In genomic region chr6:77191635-77192034, GRCm38 (mm10) we compare ENCODE assay signal across 29 mouse cellular contexts. TPM values are rescaled to one million over a fixed set of nuclear protein-coding genes. Genes with fewer than 3 reads are reported as not detected.
"Had no signal": no experiment of that assay in that cellular context is flagged by ENCODE, and none has a peak within 500 bp of the region (broad histone marks: within the 10 kb centered on the region; RNA-seq: fewer than 3 reads in every experiment).

No protein-coding gene starts in this region.

- H3K4me3 ChIP-seq: gastrocnemius, adult 2 months; heart, embryonic 10.5 days; heart, embryonic 12.5 days; hindbrain, embryonic 10.5 days; hindbrain, embryonic 12.5 days; intestine, embryonic 15.5 days; kidney, embryonic 15.5 days; left cerebral cortex, adult 2 months; limb, embryonic 10.5 days; limb, embryonic 12.5 days; liver, embryonic 12.5 days had no signal

- DNase-seq: gastrocnemius, adult 2 months; gastrocnemius, postnatal 10 days; gastrocnemius, postnatal 25 days; heart, adult 18-20 months; heart, postnatal 10 days; heart, postnatal 4 days; kidney, adult 18-20 months; kidney, adult 8-10 months; kidney, postnatal 14 days; kidney, postnatal 36 days had no signal

- H3K9ac ChIP-seq: heart, embryonic 12.5 days; hindbrain, embryonic 12.5 days; hindbrain, embryonic 14.5 days; intestine, embryonic 15.5 days; kidney, embryonic 15.5 days; limb, embryonic 12.5 days; liver, embryonic 12.5 days had no signal

- H3K27me3 ChIP-seq: heart, embryonic 12.5 days; hindbrain, embryonic 12.5 days; intestine, embryonic 15.5 days; kidney, embryonic 15.5 days; limb, embryonic 12.5 days; liver, embryonic 12.5 days had no signal

- H3K36me3 ChIP-seq: heart, embryonic 10.5 days; heart, embryonic 12.5 days; hindbrain, embryonic 10.5 days; hindbrain, embryonic 12.5 days; intestine, embryonic 15.5 days; kidney, embryonic 15.5 days; limb, embryonic 10.5 days; limb, embryonic 12.5 days; liver, embryonic 12.5 days had no signal

- H3K4me2 ChIP-seq: heart, embryonic 12.5 days; hindbrain, embryonic 12.5 days; hindbrain, embryonic 14.5 days; intestine, embryonic 15.5 days; kidney, embryonic 15.5 days; limb, embryonic 12.5 days; liver, embryonic 12.5 days had no signal

- ATAC-seq: hindbrain, embryonic 16.5 days; inflammation-experienced regulatory T-cells, adult 6 months; intestine, embryonic 15.5 days; intestine, postnatal 0 days; liver, embryonic 12.5 days had no signal

- H3K27ac ChIP-seq: gastrocnemius, adult 2 months; heart, embryonic 10.5 days; hindbrain, embryonic 10.5 days; hindbrain, embryonic 12.5 days; hindbrain, embryonic 14.5 days; intestine, embryonic 15.5 days; kidney, embryonic 15.5 days; kidney, postnatal 0 days; left cerebral cortex, adult 2 months; limb, embryonic 10.5 days; limb, embryonic 12.5 days; liver, embryonic 12.5 days had no signal

- H3K9me3 ChIP-seq: heart, embryonic 10.5 days; heart, embryonic 12.5 days; hindbrain, embryonic 10.5 days; hindbrain, embryonic 12.5 days; intestine, embryonic 15.5 days; kidney, embryonic 15.5 days; limb, embryonic 10.5 days; limb, embryonic 12.5 days; liver, embryonic 12.5 days had no signal

- H3K4me1 ChIP-seq: heart, embryonic 10.5 days; heart, embryonic 12.5 days; intestine, embryonic 15.5 days; kidney, embryonic 15.5 days; limb, embryonic 10.5 days; limb, embryonic 12.5 days; liver, embryonic 12.5 days had no signal

RNA-seq across cellular contexts. Expression of gene Lrrtm1, which starts 50.9 kb away (rescaled TPM):
- total RNA-seq: gastrocnemius, adult 2 months; gastrocnemius, postnatal 25 days; granulocyte monocyte progenitor cell, adult 5-6 weeks; heart, adult 18-20 months; heart, adult 8-10 months; heart, postnatal 25 days; liver, adult 2 months had no signal
- polyA plus RNA-seq: inflammation-experienced regulatory T-cells, adult 6 months; liver, adult 2 months had no signal
